Mouse (Mus musculus) embryonic facial prominence, embryonic 11.5 days (tissue): ENCODE results near the gene Shbg. TPM values are rescaled to one million over a fixed set of nuclear protein-coding genes. Genes with fewer than 3 reads are reported as not detected.

Source experiments
- microRNA counts: library from miRNA; unstranded; fragments of <30 nt; microRNA quantifications from one replicate; lab custom pipeline; 2016
- microRNA-seq: library from miRNA; unstranded; fragments of <30 nt; microRNA quantifications from one replicate; pipeline ENCODE4, GENCODE M21; 2016; ENCODE audit warnings: borderline number of aligned reads
- polyA plus RNA-seq: library from polyadenylated mRNA; unstranded; fragments of >200 nt; fragmentation: Nextera tagmentation; extraction: Ambion mirVana; gene quantifications from 2 replicates; pipeline ENCODE4 v1.2.1, GENCODE M21; 2014

The Shbg gene
- polyA plus RNA-seq, 1 experiment from 2014 or later, result 0.14 TPM

MicroRNAs encoded within 50 kb of the gene (microRNA counts, 519-probe panel; counts per million panel counts)
- microRNA mmu-miR-1934 (lab: Ali Mortazavi, UCI) (not detected), microRNA mmu-miR-467f (lab: Ali Mortazavi, UCI) (2,318 counts per million, percentile 18 among the panel's probes with 10 or more counts)

Small RNAs within 50 kb of the gene (microRNA-seq; reads per million reads assigned to microRNA genes)
- gene Mir1934 (3.8 reads per million), gene Mir467f (not detected)

Other genes starting within 250 kb of the Shbg start
- 48.0 and 52.1 TPM in 2 replicates for gene Chd3, start 248.5 kb downstream of the Shbg start, polyA plus RNA-seq
- 123 and 135 TPM in 2 replicates for gene Naa38, start 222.4 kb downstream of the Shbg start, polyA plus RNA-seq
- gene Cyb5d1, start 222.3 kb downstream of the Shbg start, polyA plus RNA-seq, result 33.3 TPM in 2 replicates
- gene Tmem88, start 219.7 kb downstream of the Shbg start, polyA plus RNA-seq, result 13.6 and 18.1 TPM in 2 replicates
- 25.9 and 26.2 TPM in 2 replicates for gene Kdm6b, start 204.2 kb downstream of the Shbg start, polyA plus RNA-seq
- gene Dnah2, start 68.8 kb downstream of the Shbg start, polyA plus RNA-seq, result 1.5 and 2.1 TPM in 2 replicates
- 11.2 and 11.3 TPM in 2 replicates for gene Efnb3, start 57.7 kb downstream of the Shbg start, polyA plus RNA-seq
- 40.2 and 40.9 TPM in 2 replicates for gene Wrap53, start 37.6 kb downstream of the Shbg start, polyA plus RNA-seq
- gene Trp53, start 37.5 kb downstream of the Shbg start, polyA plus RNA-seq, result 200 and 215 TPM in 2 replicates
- gene Atp1b2, start 12.0 kb downstream of the Shbg start, polyA plus RNA-seq, result 5.2 and 6.0 TPM in 2 replicates
- 15.0 and 19.4 TPM in 2 replicates for gene Sat2, start 4.1 kb upstream of the Shbg start, polyA plus RNA-seq
- gene Fxr2, start 15.1 kb upstream of the Shbg start, polyA plus RNA-seq, result 24.3 and 30.9 TPM in 2 replicates
- gene Sox15, start 37.4 kb upstream of the Shbg start, polyA plus RNA-seq, result not detected in 2 replicates
- 25.9 and 28.0 TPM in 2 replicates for gene Mpdu1, start 44.7 kb upstream of the Shbg start, polyA plus RNA-seq
- gene Cd68, start 48.2 kb upstream of the Shbg start, polyA plus RNA-seq, result 5.5 and 7.6 TPM in 2 replicates
- gene Eif4a1, start 54.5 kb upstream of the Shbg start, polyA plus RNA-seq, result 959 and 1,000 TPM in 2 replicates
- gene Senp3, start 64.2 kb upstream of the Shbg start, polyA plus RNA-seq, result 106 and 108 TPM in 2 replicates
- 0.24 and 0.42 TPM in 2 replicates for gene Tnfsf13, start 67.9 kb upstream of the Shbg start, polyA plus RNA-seq
- 3.6 and 4.3 TPM in 2 replicates for gene Tnfsf12, start 77.9 kb upstream of the Shbg start, polyA plus RNA-seq
- 1.2 and 1.5 TPM in 2 replicates for gene Tnfsfm13, start 78.2 kb upstream of the Shbg start, polyA plus RNA-seq
- 51.4 and 56.5 TPM in 2 replicates for gene Polr2a, start 140.7 kb upstream of the Shbg start, polyA plus RNA-seq
- 0.18 TPM in 1 of 2 replicates, not detected in the other for gene Slc35g3, start 144.1 kb upstream of the Shbg start, polyA plus RNA-seq
- gene Zbtb4, start 148.0 kb upstream of the Shbg start, polyA plus RNA-seq, result 1.1 and 1.2 TPM in 2 replicates
- gene Chrnb1, start 178.0 kb upstream of the Shbg start, polyA plus RNA-seq, result 3.0 and 3.6 TPM in 2 replicates
- 0.92 and 0.97 TPM in 2 replicates for gene Fgf11, start 184.0 kb upstream of the Shbg start, polyA plus RNA-seq
- 2.1 and 2.8 TPM in 2 replicates for gene Tmem102, start 187.7 kb upstream of the Shbg start, polyA plus RNA-seq
- gene Gm39566, start 197.4 kb upstream of the Shbg start, polyA plus RNA-seq, result not detected in 2 replicates
- gene Spem2, start 200.6 kb upstream of the Shbg start, polyA plus RNA-seq, result not detected in 2 replicates
- gene Spem1, start 204.3 kb upstream of the Shbg start, polyA plus RNA-seq, result 0.27 TPM in 1 of 2 replicates, not detected in the other
- gene Nlgn2, start 219.9 kb upstream of the Shbg start, polyA plus RNA-seq, result 8.2 and 9.1 TPM in 2 replicates
- gene Tmem256, start 220.6 kb upstream of the Shbg start, polyA plus RNA-seq, result 294 and 335 TPM in 2 replicates
- 90.0 and 102 TPM in 2 replicates for gene Plscr3, start 228.5 kb upstream of the Shbg start, polyA plus RNA-seq
- gene Tnk1, start 240.8 kb upstream of the Shbg start, polyA plus RNA-seq, result 1.1 and 1.9 TPM in 2 replicates